Mouse (Mus musculus) urinary bladder, postnatal 14 days (tissue): ENCODE results near the gene Tctex1d4.

Source experiments
- DNase-seq: peaks from one replicate; pipeline ENCODE4 v3.0.0; 2021; ENCODE audit warnings: low spot score

The Tctex1d4 gene

GRCm38 (mm10) chr4:117126675-117127290, at the start of gene Tctex1d4:
Tctex1d4 (plus strand) TSS chr4:117126794.
- DNase-seq = peak; percentile 54

DNA sequence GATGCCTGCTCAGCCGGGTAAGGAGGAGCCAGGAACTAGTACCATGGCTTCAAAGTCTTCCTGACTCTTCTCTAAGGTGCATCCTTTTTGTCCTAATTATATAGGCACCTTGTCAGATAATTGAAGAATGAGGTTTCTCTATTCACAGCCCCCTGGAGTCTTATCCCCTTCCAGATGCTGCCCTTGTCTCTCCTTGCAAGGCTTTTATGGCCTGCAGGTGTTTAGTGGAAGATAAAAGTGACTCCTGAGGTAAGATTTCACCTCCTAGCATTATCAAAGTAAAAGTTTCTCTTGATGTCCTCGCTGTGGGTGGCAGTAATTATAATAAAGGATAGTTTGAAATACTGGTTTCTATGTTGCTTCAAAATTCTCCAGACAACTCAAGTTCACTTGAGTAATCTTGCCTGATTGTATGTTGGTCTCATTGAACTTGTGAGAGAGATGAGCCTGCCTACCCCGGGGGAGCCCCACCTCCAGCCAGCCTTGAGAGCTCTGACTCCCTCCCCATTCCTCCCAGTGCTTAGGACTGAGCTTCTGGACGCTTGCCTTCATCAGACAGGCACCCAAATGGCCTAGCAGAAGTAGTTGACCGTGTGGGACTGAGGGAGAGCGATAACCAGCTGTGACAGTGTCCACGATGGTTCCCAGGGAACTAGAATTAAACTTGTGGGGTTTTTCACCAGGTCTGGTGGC, 38.5 kb upstream of the Tctex1d4 start:
- DNase-seq = no peak

DNA sequence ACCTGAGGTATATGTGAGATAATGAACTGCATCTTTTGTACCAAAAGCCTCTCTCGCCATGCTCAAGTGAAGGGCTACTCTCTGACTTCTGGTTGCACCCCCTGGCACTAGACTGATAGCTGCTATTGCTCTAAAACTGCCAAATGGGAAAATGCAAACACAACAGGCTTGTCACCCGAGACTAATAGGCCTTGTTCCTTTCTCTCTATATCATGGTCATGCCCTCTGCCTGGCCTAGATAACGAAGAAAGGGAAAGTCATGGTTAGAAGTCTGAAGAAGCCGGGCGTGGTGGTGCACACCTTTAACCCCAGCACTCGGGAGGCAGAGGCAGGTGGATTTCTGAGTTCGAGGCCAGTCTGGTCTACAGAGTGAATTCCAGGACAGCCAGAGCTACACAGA, 36.0 kb upstream of the Tctex1d4 start:
- no peak for DNase-seq

DNA sequence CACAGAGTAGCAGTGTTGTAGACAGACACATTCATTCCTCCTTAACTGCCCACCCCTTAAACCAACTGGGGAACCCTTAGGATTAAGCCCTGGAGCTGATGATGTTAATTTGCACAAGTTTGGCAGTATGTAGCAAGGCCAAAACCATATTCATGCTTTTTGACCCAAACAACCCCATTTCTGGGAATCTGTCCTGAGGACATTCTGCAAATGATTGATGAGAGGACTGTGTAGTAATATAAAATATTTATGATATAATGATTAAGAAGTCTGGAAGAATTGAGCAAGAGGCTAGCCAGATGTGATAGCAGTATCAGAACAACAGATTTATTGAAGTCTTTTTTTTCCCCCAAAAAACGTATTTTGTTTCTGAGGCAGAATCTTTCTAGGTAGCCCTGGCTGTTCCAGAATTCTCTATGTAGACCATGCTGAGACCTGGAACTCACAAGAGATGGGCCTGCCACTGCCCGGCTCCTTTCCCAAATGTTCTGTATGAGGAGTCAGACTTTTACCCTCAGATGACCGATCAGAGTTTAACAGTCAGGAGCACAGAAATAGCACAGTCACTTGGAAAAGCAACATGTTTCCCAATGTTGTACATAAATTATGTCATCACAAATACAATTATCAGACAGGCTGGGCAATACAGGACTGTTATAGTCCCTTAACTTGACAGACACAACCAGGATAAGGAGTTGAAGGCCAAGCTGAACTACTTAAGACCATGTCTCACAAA, 31.8 kb upstream of the Tctex1d4 start:
- DNase-seq = no peak

DNA sequence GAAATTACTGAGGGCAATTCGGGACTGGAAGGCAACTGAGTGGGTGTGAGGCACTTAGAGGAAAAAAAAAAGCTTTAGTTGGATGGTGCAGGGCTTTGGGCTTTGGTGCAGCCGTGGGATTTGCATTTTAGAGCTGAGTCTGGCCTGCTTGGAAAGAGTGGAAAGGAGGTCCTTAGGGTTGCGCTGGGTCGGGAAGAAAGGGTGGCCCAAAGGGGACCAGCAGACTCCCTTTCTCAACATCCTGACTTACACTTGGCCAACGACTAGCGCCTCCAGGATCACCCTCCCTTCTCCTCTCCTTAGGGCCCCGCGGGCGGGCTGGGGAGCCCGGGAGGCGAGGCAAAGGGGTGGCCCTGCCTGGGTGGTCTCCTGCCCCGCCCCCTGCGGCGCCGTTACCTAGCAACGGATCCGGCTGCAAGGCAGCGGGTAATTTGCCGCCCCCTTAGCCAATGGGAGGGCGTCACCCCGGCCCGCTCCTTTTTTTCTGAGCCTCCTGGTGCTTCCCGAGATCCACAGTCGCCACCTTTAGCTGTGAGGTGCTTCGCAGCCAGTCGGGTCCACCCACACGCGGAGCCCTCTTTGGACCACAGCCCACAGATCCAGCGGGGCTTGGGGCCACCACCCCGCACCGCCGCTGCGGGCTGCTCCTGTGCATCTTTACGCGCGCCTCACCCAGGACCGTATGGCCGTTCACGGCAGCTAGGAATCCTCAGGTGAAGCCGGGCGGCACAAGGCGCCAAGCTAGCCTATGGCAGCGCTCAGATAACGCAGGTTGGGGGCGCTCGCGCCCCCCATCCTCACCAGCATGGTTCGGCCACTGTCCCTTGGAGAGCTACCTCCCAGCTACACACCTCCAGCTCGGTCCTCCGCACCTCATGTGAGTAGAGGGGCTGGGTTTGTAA, 30.8 kb upstream of the Tctex1d4 start, which contains the start of gene Ptch2:
Gene Ptch2, plus strand, starts transcription at position 525 of the 902 bp plus-strand sequence.
- DNase-seq = peak; percentile 62

DNA sequence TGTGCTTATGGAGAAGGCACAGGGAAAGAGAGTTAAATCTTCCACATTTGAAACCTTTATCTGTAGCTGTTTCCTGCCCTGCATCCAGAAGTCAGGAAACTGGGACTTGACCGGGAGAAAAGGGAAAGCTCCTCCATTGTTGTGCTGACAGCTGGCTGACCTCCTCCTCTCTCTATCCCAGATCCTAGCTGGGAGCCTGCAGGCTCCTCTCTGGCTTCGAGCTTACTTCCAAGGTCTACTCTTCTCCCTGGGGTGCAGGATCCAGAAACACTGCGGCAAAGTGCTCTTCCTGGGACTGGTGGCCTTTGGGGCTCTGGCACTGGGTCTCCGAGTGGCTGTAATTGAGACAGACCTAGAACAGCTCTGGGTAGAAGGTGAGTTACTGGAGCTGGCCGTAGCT, 29.9 kb upstream of the Tctex1d4 start:
- DNase-seq = no peak

GRCm38 (mm10) chr4:117097969-117098763, 28.4 kb upstream of the Tctex1d4 start:
- DNase-seq = no peak

- no peak for DNase-seq
Observed at GRCm38 (mm10) chr4:117098764-117099036, 27.9 kb upstream of the Tctex1d4 start.

DNA sequence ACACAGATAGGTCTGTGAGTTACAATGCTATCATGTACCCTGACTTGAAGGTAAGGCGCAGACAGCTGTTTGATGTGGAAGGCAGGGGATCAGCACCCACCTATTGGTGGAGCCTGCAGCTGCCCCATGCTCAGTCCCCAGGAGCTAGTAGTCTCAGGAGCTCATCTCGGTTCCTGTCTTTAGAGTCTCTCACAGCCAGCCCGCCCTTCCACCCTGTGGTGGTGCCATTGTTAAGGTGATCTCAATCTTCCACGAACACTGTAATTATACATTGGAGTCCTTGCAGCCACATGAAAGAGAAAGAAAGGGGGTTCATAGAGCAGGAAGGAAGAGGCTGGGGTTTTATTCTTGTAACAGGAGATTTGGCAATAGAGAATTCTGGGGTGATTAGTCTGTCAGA, 26.6 kb upstream of the Tctex1d4 start:
- no peak for DNase-seq

GRCm38 (mm10) chr4:117101218-117101617, 25.4 kb upstream of the Tctex1d4 start:
- DNase-seq = no peak

DNA sequence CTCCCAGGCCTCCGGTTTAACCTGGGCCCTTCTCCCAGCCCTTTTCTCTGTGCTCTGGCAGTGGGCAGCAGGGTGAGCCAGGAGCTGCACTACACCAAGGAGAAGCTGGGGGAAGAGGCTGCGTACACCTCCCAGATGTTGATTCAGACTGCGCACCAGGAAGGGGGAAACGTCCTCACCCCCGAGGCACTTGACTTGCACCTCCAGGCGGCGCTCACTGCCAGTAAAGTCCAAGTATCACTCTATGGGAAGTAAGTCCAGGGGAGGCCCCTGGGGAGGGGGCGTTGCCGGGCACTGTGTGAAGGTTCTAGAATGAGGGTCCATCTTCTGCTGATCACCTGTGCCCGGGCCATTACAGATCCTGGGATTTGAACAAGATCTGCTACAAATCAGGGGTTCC, 21.9 kb upstream of the Tctex1d4 start:
- DNase-seq = no peak

DNA sequence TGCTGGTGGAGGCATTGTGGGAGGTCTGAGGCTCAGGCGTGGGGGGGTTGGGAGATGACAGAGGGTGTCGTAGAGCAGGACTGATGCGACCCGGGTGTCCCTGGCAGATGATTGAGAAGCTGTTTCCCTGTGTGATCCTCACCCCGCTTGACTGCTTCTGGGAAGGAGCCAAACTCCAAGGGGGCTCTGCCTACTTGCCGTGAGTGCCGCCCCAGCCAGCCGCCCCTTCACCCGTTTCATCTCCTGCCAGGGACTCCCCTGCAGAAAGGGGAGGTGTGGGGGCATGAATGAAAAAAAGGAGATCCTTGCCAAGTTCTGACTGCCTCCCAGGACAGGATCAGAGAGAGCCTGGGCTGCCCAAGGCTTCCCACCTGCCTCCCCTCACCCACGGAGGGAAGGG, 21.5 kb upstream of the Tctex1d4 start:
- DNase-seq = no peak

DNA sequence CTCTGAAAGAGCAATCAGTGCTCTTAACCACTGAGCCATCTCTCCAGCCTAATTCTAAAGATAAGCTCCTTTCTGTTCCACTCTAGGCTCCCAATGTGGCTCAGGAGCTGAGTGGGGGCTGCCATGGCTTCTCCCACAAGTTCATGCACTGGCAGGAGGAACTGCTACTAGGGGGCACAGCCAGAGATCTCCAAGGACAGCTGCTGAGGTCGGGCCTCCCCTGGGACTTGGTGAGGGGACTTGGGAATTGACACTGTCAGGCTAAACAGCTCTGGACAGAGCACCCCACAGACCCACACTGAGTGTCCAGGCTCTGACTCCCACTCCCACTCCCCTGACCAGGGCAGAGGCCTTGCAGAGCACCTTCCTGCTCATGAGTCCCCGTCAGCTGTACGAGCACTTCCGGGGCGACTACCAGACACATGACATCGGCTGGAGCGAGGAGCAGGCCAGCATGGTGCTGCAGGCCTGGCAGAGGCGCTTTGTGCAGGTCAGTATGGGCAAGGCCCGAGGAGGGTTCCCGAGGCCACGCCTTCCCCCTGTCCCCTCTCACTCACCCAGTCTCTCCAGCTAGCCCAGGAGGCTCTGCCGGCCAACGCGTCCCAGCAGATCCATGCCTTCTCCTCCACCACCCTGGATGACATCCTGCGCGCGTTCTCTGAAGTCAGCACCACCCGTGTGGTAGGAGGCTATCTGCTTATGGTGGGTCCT, 18.6 kb upstream of the Tctex1d4 start:
- DNase-seq = no peak

DNA sequence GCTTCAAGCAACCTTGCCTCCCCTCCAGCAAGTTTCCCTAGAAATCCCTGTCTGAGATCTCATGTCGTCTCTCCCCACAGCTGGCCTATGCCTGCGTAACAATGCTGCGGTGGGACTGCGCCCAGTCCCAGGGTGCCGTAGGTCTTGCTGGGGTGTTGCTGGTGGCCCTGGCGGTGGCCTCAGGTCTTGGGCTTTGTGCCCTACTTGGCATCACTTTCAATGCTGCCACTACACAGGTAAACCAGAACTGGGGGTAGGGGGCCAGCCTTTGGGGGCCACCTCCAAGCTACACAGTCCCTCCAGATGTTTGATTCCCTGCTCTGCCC, 18.1 kb upstream of the Tctex1d4 start:
- DNase-seq = no peak

DNA sequence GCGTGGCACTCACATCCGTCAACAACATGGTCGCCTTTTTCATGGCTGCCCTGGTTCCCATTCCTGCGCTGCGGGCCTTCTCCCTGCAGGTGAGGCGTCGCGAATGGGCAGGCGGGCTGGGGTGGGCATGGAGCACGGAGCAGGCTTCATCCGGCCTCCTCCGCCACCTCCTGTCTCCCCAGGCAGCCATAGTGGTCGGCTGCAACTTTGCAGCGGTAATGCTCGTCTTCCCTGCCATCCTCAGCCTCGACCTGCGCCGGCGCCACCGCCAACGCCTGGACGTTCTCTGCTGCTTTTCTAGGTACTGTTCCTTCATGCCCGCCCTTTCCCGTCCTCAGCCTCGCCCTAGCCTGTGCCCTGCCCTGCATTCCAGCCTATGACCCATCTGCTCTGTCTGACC, 17.3 kb upstream of the Tctex1d4 start:
- DNase-seq = no peak

GRCm38 (mm10) chr4:117110249-117110648, 16.3 kb upstream of the Tctex1d4 start:
- no peak for DNase-seq

GRCm38 (mm10) chr4:117110985-117111384, 15.6 kb upstream of the Tctex1d4 start:
- no peak for DNase-seq

DNA sequence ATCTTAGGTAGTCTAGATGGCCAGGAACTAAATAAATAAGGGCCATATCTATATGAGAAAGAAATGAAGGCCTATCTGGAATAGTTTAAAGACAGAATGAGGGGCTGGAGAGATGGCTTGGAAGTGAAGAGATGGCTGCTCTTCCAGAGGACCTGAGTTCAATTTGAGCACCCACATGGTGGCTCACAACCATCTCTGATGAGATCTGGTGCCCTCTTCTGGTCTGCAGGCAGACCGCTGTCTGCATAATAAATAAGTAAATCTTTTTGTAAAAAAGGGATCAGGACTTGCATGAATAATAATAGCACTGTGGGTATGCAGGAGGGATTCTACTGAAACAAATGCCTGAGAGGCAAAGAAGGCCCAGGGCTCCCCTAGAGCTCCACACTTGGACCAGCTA, 13.4 kb upstream of the Tctex1d4 start:
- DNase-seq = no peak

DNA sequence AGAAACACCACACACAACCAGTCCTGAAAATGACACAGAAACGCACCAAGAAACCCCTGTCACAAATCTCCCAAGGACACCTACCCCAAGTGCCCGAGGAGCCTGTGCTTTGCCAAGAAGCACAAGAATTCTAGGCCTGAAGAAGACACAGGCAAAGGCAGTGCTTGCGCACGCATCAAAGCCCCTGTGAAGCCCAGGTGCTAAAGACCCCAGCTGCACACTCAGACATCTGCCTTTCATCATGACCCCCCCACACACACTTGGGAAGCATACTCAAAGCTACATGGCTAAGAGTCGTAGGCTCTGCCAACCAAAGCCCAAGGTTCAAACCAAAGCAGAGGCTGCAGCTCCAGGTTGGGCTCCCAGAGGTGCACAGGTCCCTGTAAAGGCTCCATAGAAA, 11.0 kb upstream of the Tctex1d4 start:
- DNase-seq = no peak

- DNase-seq = no peak
Observed at GRCm38 (mm10) chr4:117117931-117118330, 8.7 kb upstream of the Tctex1d4 start.

DNA sequence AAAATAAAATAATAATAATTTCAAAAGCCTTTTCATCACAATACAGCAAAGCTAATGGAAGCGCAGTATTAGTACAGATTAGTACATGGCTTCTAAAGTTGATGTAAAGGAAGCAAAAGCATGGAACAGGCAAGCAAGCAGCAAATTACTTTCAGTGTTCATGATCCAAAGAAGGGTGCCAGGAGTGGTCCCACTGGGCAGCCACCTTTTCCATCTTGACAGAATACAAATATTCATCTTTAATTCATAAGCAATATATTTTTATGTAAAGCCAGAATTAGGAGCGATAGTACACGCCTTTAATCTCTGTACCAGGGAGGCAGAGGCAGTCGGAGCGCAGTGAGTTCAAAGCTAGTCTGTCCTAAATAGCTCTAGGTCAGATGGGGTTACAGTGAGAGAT, 7.0 kb upstream of the Tctex1d4 start:
- no peak for DNase-seq
